Comparison of ENCODE assay signal across 8 mouse cellular contexts in genomic region chr11:88046944-88047794, GRCm38 (mm10). TPM values are rescaled to one million over a fixed set of nuclear protein-coding genes. Genes with fewer than 3 reads are reported as not detected.
DNase-seq lines count a peak whose midpoint lies in the region; ATAC-seq and TF ChIP-seq lines count a peak whose summit lies in the region.

TSS of gene Srsf1 (plus strand) at chr11:88047373.

- ATAC-seq in Patski, result peak; percentile 84
- peak; percentile 92 for ATAC-seq in hindbrain, embryonic 13.5 days (ENCODE audit: low FRiP score)

- peak within 1 kb of the TSS; percentile 98 for H3K4me3 ChIP-seq in hindbrain, embryonic 13.5 days

- no peaks in the 10 kb centered on the region for H3K27me3 ChIP-seq in Patski
- H3K27me3 ChIP-seq in hindbrain, embryonic 13.5 days, result no peaks in the 10 kb centered on the region

- H3K36me3 ChIP-seq in hindbrain, embryonic 13.5 days, result peaks cover 17% of the 10 kb centered on the region

- H3K4me2 ChIP-seq in hindbrain, embryonic 13.5 days, result peak within 1 kb of the TSS; percentile 85

- peak; percentile 85 for DNase-seq in Patski (ENCODE audit: low read depth, low spot score)
- DNase-seq in cerebellum, postnatal 14 days, result peak; percentile 99 to 100
- DNase-seq in frontal cortex, postnatal 14 days (ENCODE audit: low spot score in 2 of 2), result peak; percentile 94 to 95
- DNase-seq in layer of hippocampus, postnatal 25 days (ENCODE audit: extremely low spot score in 1 of 2, low spot score in 1 of 2), result peak; percentile 95 to 98
- peak; percentile 97 for DNase-seq in lung, postnatal 25 days (ENCODE audit: low spot score)
- DNase-seq in retina, embryonic 14.5 days (ENCODE audit: low spot score), result peak; percentile 99
- peak; percentile 98 for DNase-seq in thymus, postnatal 4 days

- POLR2A ChIA-PET in Patski (lab: Charles Lee), result interaction anchor here (0.6 to 1.3 kb wide), 6 partner anchors 10 to 809 kb away, joined by 3 to 7 read pairs (median 3); no protein-coding TSS in a partner anchor

- WGBS in hindbrain, embryonic 13.5 days, result under 1% methylated on average over 60 of the region's 60 CpGs

- TF ChIP-seq CTCF in Patski (IDR thresholded peaks at IDR 0.05), result no peak

- no peaks in the 10 kb centered on the region for H3K9me3 ChIP-seq in hindbrain, embryonic 13.5 days

- in situ Hi-C loops in Patski (cut with MboI; ENCODE audit: low pct_unique_long_range_greater_than_20kb), result loop anchor here (5.0 kb wide), 1 partner anchor 60 kb away; the partner anchor contains the start of gene Dynll2

- H3K4me1 ChIP-seq in hindbrain, embryonic 13.5 days (replicated peaks), result peaks cover 32% of the 10 kb centered on the region

- CTCF ChIA-PET in Patski (lab: Charles Lee), result interaction anchor here (0.9 to 1.0 kb wide), 2 partner anchors 12 to 72 kb away, joined by 3 read pairs; no protein-coding TSS in a partner anchor

- peak within 1 kb of the TSS; percentile 100 for H3K9ac ChIP-seq in hindbrain, embryonic 13.5 days

- H3K27ac ChIP-seq in hindbrain, embryonic 13.5 days, result peak within 1 kb of the TSS; percentile 100

RNA-seq across cellular contexts. Expression of gene Srsf1, which starts in this region (rescaled TPM):
- 301 TPM for polyA plus RNA-seq in Patski (2021)
- 282 and 298 TPM in 2 replicates for polyA plus RNA-seq in hindbrain, embryonic 13.5 days (2015; fragmentation: Nextera tagmentation; extraction: Ambion mirVana)
- 100 to 1,000 TPM; 191 to 221 TPM for total RNA-seq in layer of hippocampus, postnatal 25 days (2021)

Comparison
In these comparisons a context has a peak if more than half of its experiments do, and no peak if none do; other contexts are left out.
1. Peak in every context shown above with its lines: DNase-seq, ATAC-seq, H3K4me3 ChIP-seq and H3K27ac ChIP-seq.